Mouse (Mus musculus) urinary bladder, postnatal 36 days (tissue): Measurements from ENCODE around the gene Uqcr11.
A peak's percentile ranks its signal among the peaks of the same experiment; 100 is the strongest.

ENCODE experiments used
- DNase-seq, 2 experiments: peaks; one replicate each; pipeline ENCODE4 v3.0.0; 2022; ENCODE audit warnings: low spot score in 2 of 2, mixed read lengths in 1 of 2

Gene Uqcr11

DNA sequence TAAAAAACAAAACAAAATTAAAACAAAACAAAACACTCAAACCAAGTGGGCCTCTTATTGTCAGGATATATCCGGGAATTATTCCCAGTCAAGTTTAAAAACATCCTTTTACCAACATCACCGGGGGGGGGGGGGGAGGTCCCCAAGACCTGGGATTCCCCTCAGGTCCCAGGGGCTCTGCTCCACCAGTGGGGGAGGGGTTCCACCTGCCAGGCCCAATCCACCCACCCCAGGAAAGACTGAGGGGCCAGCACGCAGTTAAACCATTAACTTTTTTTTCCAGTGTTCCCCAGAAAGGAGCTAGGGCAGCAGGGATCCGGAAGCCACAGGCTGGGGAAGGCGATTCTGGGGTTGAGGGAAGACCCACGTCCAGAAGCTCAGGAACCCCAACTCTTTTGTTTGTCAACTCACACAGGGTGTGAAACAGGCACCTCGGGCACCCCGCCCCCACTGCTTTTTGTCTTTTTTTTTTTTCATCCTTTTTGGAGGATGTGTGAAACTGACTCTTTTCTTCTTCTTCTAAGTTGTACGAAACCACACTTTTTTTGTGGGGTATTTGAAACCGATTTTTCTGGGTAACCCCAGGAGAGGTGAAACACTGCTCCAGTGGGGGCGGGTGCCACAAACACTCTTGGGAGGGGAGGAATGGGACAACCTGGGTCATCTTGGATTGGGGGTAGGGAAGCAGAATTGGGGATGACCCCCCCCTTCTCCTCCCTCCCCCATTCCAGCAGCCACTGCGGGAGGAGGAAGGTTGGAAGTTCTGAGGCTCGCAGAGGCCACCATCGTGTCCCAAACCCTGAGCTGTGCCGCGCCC, 25.1 kb upstream of the Uqcr11 start:
- DNase-seq = no peak

DNA sequence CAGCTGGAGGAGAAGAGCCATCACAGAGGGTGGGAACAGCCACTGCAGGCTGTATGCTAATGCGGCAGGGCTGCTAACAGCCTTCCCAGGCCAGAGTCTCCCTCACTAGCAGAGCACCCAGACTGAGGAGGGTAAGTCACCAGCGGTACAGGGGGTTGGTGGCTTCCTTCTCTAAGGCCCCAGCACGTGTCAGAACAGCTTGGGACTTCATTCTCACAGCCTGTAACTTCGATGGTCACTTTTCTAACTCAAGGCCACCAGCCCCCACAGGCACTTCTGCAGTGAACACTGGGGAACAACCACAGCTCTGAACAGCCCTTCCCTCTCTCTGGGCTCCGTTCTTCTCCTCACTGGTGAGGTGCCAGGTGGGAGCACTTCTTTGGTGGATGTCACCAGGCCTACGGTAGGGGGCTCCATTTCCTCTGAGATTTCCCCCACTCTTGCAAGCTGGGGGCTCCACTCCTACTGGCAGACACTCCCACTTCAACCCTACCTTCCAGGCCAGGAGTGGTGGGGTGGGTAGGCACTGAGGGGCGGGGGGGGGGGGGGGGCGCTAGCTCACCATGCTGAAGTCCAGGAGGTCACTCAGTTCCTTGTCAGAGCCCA, 23.8 kb upstream of the Uqcr11 start:
- no peak for DNase-seq

DNA sequence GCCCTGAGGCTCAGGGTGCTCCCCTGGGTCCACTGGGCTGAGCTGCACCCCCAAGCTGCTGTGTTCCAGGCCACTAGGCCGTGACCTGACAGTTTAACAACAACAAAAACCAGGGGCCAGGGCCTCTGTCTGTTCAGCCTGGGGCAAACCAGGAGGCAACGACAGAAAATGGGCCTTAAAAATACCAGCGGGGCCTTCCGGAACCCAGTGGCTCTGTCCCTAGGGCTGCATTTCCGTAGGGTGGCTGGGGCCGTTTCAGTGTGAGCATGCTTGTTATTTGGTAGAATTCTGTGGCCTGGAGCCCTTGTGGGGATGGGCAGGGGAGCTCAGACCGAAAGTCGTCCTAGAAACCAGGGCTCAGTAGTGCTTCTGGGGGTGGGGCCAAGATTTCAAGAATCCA, 23.2 kb upstream of the Uqcr11 start:
- DNase-seq = no peak

DNA sequence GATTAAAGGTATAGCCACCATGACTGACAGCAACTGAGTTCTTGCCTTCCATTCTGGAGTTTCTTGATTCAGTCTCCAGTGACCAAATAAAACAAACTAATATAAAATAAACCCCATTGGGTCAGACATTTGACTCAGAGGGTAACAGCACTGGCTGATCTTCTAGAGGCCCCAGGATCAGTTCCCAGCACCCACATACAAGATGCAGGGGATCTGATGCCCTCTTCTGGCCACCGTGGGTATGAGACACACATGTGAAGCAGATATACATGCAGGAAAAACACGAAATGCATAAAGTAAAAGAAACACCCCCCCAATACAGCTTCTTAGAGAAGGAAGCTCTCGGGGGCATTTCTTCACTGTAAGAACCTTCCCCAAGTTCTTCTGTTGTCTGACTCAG, 18.4 kb upstream of the Uqcr11 start:
- no peak for DNase-seq

DNA sequence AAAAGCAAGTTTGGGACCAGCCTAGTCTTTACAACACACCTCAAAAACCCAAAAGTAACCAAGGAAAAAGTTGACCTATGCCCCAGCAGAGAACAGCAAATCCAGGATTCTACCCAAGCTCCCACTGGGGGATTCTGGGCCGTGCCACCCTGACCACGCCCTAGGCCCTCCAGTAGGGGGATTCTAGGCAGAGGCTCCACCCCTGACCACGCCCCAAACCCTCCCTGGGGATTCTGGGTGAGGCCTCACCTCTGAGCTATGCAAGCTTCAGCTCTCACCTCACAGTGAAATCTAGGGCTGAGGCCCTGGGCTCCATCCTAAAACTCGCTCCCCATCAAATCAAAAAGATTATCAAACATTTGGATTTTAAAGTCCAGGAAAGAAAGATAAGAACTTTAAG, 16.9 kb upstream of the Uqcr11 start:
- DNase-seq = no peak

DNA sequence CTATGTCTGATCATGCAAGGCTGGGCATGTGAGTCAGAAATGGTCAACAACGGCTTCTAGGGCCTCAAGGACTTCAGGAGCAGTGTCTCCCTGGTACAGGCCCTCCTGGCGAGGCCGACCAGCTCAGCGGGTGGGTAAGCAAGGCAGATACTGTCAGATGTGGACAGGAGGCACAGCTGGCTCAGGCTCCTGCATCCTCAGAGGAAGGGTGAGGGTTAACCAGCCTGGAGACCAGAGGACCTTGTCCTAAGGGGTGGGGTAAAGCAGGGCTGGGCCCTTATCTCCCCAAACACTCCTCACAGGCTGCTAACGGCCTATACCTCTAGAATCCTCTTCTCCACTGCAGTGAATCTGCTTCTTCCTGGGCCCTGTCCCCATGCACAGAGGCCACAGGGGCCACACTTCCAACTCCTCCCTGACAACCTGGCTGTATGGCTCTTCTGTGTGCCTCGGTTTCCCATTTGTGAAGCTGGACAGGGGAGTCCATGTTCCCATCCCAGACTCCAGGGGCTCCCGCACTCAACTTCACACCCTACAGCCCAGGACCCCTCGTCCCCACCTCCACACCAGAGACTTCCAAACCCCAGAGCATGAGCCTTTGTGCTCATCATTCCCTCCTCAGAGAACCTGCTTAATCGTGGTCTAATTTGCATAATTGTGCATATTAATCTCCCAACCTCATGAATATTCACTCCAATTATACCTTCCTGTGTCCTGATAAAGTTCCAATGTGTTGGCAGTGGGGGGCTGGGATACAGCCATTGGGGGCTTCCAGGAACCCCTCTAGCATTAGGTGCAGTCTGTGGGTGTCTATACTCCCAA, 15.2 kb upstream of the Uqcr11 start:
- DNase-seq = no peak

DNA sequence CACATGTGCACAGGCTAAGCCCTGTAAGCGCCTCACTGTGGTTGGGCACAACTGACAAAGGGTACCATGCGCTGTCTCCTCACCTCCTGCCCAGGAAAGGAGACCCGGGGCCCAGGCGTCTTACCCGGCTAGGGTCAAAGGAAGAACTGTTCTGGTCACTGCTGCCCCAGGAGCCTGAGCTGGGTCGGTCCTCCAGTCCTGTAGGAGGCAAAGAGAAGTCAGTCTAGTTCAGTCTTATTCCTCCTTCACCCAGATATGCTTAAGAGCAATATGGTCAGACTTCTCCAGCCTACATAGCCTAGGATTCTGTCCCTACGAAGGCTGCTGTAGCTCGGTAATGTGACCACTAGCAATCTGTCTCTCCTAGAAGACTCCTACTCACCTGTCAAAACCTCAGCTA, 14.6 kb upstream of the Uqcr11 start:
- DNase-seq = no peak

DNA sequence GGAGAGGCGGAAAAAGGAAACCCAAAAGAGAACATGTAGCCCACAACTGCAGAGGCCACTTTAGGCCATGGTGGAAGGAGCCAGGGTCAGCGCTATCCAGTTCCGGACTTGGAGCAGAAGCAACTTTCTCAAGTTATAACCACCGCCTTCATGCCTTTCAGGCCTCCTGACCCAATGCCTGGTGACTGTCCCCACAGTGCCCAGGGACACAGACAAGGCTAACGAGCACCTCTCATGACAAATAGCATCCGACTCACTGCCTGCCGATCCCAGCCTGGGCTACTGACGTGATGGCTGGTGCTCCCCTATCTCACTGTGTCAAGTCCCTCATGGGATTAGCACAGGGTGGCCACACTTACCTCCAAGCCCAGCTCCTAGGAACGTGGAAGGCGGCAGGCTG, 14.1 kb upstream of the Uqcr11 start:
- no peak for DNase-seq

DNA sequence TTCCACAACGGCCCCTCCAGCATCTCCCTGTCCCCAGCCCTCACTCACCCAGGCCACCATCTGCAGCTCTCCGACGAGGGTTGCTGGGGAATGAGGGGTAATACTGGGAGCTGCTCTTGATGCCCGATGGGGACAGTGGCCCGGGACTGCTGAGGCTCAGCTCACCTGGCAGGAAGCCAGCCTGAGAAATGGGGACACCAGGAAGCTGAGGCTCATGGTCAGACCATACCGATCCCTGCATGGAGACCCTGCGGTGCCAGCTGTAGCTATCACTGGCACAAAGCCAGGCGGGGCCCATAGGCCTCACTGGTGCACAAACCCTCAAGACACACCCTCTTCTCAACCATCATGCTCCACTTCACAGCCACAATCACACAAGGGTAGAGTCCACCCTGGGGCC, 12.8 kb upstream of the Uqcr11 start:
- DNase-seq = no peak

DNA sequence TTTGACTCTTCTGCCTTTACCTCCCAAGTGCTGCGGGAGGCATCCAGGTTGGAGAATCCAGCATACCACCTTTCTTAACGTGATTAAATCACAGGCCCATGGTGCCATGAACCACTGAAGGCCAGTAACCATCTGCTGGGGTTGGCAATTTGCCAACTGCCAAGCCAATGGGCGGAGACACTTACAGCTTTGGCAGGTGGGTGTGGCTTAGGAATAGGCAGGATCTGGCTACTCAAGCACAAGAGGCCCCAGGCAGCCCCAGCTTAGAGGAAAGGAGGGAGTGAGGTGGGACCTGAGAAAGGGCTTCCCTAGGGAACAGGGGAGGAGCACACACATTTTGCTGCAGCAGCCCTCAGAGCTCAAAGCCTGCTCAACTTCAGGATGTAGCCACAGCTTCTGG, 11.7 kb upstream of the Uqcr11 start:
- DNase-seq = no peak

DNA sequence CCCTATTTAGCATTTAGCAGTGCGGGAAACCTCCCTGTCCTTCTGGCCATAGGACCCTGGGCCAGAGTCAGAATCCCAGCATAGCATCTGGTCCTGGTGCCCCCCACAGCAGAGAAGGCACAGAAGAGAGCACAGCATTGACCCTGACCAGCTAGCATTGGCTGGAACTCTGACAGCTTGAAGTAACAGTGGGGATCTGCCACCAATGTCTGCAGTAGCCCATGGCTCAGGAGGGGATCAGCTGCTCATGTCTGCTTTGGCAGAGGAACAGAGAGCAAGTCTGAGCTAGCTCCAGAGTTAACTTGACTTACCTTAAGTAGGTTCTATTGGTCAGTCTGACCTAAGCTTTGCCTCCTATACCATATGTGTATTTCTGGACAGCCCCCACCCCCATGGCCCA, 11.2 kb upstream of the Uqcr11 start:
- DNase-seq = no peak

DNA sequence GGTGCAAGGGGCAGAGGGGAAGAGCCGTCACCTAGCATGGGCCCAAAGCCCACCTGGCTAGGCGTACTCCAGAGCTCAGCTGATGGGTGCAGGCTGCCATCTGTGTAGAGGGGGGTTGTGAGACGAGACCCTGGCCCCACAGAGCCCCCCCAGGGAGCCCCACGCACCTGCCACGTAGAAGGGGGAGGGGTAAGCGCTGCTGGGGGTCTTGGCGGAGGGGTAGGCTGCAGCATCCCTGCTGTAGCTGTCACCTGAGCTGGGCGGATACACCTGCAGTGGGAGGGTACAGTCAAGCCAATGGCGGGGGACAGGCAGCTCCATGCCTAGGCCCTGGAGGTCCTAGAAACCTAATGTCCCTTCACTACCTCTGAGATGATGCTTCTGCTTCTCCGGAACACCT, 10.7 kb upstream of the Uqcr11 start:
- DNase-seq = no peak

DNA sequence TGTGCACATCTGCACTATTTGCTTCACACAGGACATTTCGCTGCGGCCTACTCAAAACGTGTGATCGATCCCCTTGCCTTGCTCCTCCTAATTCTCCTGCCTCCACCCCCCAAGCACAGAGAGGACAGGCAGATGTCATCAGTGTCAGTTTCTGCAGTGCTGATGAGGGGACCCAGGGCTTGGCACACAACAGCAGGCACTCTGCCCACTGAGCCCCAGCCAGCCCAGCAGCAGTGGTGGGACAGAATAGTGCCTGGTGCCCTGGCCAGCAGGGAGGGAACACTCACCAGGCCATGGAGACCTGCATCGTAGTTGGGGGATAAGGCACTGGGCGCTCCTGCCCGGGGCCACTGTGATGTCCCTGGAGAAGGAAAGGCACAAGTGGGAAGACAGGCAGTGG, 8.9 kb upstream of the Uqcr11 start:
- DNase-seq = no peak

DNA sequence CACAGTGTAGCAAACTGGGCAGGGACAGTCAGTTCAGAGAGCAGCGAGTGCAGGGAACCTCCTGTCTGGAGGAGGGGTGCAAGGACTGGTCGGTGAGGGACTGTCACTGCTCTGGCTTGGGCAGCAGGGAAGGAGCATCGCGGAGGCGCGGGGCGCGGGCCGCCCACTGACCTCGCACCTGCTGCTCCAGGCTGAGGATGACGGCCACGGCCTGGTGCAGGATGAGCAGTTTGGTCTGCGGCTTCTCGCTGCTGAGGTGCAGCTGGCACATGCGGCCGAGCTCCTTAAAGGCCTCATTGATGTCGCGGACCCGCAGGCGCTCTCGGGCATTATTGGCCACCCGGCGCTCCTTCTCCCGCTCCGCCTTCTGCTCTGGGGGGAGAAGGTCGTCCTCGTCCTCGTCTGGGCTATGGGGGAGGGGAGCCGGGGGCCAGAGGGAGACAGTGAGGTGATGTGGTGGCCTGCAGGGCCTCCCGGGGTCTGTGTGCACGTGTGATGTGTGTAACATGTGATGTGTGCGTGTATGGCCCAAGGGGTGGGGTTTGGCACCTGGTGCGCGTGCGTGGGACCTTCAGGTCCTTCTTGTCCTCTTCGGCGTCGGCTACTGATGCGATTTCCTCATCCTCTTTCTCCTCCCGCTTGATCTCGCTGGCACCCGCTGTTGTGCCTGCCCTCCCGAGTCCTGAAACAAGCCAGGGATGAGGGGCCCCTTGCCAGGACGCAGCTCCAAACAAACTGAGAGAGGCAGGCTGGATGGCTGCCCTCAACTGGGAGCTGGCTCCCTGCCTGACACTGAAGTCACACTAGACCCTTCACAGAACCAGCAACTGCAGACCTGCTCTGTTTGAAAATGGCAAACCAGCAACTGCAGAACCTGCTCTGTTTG, 6.3 kb upstream of the Uqcr11 start:
- DNase-seq = peak in 1 of 2 experiments; percentile 76

DNA sequence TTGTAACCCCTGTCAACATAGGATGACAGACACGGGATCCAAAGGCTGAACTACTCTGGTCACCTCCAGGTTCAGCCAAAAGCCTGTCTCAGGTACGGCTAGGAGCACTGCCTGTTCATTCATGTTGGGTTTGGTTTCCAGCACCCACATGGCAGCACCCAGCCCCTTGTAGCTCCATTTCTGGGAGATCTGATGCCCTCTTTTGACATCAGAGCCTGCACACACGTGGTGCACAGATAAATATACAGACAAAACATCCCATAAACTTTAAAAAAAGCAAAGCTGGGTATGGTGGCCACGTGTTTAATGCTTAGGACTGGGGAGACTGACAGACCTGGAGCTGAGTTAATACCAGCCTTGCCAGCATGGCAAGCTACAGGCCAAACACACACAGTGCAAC, 1.3 kb upstream of the Uqcr11 start:
- DNase-seq = no peak

DNA sequence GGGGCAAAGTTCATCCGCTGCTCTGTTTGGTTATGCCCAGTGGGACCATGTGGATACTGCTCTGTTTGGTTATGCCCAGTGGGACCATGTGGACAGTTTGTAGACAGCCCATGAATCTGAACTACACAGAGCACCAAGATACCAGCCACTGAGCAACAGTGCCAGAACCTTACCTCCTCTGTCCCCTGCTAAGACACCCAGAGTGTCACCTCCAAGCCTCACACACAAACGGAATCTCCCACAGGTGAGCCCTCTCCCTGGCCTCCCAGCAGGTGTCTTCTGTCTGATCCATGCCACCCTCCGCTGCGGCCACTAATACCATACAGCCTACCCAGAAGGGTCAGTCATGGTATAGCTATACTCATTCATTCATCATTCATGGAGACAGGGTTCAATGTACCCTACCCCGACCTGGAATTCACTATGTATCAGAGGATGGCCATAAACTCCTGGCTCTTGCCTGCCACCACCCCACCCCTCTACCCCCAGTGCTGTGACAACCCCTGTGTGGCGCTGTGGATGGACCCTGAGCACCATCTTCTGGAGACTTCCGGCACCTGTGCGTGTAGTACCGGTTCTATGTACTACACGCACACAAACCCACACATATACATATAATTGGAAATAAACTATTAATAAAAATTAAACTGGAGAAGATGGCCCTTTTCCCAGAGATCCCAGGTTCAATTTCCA, 1.0 kb downstream of the Uqcr11 start:
- DNase-seq = no peak

DNA sequence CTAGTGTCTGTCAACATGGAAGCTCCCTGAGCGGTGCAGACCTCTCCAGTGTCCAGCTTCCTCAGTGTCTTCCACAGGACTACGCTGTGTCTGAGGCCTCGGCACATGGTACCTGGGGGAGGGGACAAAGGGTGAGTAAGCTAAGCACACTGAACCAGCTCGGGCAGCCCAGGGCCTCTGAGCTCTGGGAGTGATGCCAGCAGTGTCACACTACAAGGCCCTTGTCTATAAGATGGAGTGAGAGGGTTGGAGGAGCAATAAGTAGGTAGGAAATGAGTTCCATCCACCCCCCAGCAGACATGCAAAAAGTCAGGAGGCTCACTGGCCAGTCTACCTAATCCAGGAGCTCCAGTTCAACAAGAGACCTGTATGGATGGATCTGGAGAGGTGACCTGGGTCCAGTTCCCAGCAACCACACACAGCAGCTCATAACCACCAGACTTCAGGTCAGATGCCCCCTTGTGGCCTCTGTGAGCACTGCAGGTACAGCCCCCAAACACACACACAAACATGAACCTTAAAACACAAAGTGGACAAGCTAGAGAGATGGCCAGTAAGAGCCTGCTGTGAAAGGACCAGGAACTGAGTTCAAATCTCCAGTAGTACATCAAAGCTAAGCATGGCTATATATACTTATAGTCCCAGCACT, 3.5 kb downstream of the Uqcr11 start:
- peak; percentile 32 to 36 for DNase-seq

DNA sequence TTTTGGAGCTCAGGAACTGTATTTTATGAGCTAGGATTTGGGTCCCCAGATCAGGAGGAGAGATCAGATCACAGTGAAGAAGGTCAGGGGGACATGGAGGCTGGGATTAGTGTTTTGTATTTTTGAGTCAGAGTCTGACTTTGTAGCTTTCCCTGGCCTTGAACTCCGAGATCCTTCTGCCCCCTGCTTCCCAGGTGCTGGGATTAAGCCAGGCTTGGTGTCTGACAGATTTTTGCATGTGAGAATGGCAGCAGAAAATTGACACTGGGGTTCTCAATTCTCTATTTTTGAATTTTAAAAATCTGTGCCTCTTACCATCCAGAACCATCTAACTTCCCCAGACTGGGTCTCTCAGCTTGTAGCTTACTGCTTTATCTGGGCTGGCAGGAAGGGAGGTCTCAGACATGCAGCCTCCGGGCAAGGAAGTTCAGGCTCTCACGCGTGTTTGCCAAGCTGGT, 5.9 kb downstream of the Uqcr11 start:
- no peak for DNase-seq

DNA sequence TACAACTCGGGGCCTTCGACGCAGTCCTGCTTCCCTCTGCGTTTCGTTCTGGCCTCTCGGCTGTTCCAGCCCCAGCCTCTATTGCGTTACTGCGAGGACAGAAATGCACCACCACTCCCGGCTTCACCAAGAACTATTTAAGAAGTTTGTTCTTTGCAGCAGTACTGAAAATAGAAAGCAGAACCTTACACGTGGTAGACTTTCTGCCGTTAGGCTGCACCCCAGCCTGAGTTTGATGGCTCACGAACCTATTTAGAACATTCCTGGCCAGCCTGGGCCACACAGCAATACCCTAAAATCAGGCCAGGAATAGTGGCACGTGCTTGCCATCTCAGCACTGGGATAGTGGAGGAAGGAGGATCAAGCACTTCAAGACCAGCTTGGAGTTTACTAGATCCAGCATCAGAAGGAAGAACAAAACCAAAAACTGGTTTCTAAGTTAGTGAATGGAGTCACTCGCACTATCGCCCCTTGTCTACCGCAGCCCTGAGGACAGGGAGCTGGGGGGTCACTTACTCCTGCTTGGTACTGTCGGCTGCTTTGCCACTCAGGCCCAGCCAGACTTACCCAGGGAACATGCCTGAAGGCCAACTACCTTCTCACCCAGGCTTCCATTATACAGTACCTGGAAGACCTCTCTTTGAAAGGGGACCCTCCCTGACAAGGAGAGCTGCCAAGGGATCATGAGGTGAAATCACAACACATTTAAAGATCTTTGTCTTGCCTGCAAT, 6.5 kb downstream of the Uqcr11 start:
- no peak for DNase-seq
